Mouse (Mus musculus): Measurements from ENCODE around the gene Adamts7.

DNA sequence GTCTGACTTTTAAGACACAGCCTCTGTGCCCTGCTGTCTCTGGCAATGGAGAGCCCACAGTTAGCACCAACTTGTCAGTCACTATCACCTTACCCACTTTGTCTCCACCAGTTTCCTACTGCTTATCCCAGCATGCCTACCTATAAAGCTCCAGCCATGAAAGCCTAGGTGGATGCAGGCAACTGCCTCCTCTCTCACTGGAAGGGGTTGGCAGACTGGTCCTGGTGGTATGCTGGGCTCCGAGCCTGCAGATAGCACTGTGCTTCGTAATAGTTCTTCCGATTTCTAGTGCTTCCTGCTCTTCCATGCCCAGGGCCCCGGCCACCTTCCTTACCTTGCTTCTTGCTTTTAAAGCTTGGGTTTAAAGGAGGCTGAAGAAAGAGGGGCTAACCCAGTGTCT, 26.0 kb downstream of the Adamts7 start:
- no peak for TF ChIP-seq CTCF (IDR thresholded peaks at IDR 0.05; ENCODE audit: borderline replicate concordance, insufficient read depth, low read length)
- TF ChIP-seq POLR2A (IDR thresholded peaks at IDR 0.05; ENCODE audit: low read depth, low read length) = no peak

All from embryonic fibroblast, embryonic 13.5 days (primary cell).